Mouse (Mus musculus) gastrocnemius, postnatal 10 days (tissue): Measurements from ENCODE around the gene Zfp511. TPM values are rescaled to one million over a fixed set of nuclear protein-coding genes. Genes with fewer than 3 reads are reported as not detected.

Experiments
- microRNA-seq, 2 experiments: library from miRNA; unstranded; fragments of <30 nt; microRNA quantifications; one replicate each; pipeline ENCODE4 v1.2.0; 2021
- total RNA-seq, 2 experiments: library from RNA; stranded (reverse); gene quantifications; 2 replicates each; pipeline ENCODE4 v1.2.3; 2021

Gene Zfp511
- total RNA-seq, 2 experiments from 2014 or later = 8.8 to 10.0 TPM

Small RNA genes lying within 50 kb of the gene (microRNA-seq; reads per million reads assigned to microRNA genes)
- 0 to 0.32 reads per million in 2 experiments for gene Mir7062

Other genes with a start within 250 kb of the Zfp511 start
- under 1 TPM; 0.20 to 0.26 TPM for gene Adgra1, start 202.2 kb upstream of the Zfp511 start, total RNA-seq
- under 1 TPM; 0.27 to 0.40 TPM for gene Kndc1, start 141.7 kb upstream of the Zfp511 start, total RNA-seq
- not detected for gene Utf1, start 92.6 kb upstream of the Zfp511 start, total RNA-seq
- gene 6430531B16Rik, start 57.6 kb upstream of the Zfp511 start, total RNA-seq = not detected
- 1 to 10 TPM in 1 of 2 experiments, under 1 TPM in 1; 0.35 to 1.1 TPM for gene Adam8, start 43.8 kb upstream of the Zfp511 start, total RNA-seq
- gene Tubgcp2, start 278 bp downstream of the Zfp511 start, total RNA-seq = 10 to 100 TPM; 21.9 to 29.6 TPM
- not detected for gene Msx3, start 12.7 kb downstream of the Zfp511 start, total RNA-seq
- gene Caly, start 46.2 kb downstream of the Zfp511 start, total RNA-seq = under 1 TPM in 1 of 2 experiments, not detected in 1; 0.36 TPM
- gene Prap1, start 57.0 kb downstream of the Zfp511 start, total RNA-seq = not detected
- 10 to 100 TPM; 31.2 TPM for gene Fuom, start 66.0 kb downstream of the Zfp511 start, total RNA-seq
- gene Paox, start 79.4 kb downstream of the Zfp511 start, total RNA-seq = 1 to 10 TPM; 4.7 to 4.8 TPM
- 10 to 100 TPM; 83.5 to 93.1 TPM for gene Echs1, start 80.1 kb downstream of the Zfp511 start, total RNA-seq
- 10 to 100 TPM; 21.9 to 23.5 TPM for gene Mtg1, start 101.2 kb downstream of the Zfp511 start, total RNA-seq
- gene Sprn, start 118.5 kb downstream of the Zfp511 start, total RNA-seq = under 1 TPM; 0.56 to 0.61 TPM
- gene Olfr522, start 128.4 kb downstream of the Zfp511 start, total RNA-seq = not detected
- not detected for gene Olfr523, start 136.8 kb downstream of the Zfp511 start, total RNA-seq
- not detected for gene Olfr524, start 169.6 kb downstream of the Zfp511 start, total RNA-seq
- gene Cd163l1, start 181.9 kb downstream of the Zfp511 start, total RNA-seq = not detected
- gene 5830411N06Rik, start 210.9 kb downstream of the Zfp511 start, total RNA-seq = not detected